In the genomic region with DNA sequence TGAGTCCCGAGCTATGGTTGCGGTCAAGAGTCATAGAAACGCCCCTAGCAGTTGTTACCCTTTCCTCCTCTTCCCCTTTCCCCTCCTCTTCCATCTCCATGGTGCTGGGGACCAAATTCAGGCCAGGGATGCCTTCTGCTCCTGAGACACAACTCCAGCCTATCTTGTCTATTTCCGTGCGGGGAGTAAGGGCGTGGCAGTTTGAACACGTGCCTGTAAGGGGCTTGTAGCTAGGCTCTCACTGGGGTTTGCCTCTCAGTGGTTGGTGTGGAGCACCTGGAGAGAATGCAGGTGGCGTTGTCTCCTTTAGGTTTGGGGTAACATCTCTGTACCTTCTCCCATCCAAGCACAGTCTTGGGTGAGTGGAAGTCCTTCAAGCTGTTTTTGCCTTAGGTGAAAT, we compare ENCODE assay signal across 22 mouse cellular contexts. TPM values are rescaled to one million over a fixed set of nuclear protein-coding genes. Genes with fewer than 3 reads are reported as not detected.
A peak's percentile ranks its signal among the peaks of the same experiment; 100 is the strongest.
DNase-seq lines count a peak whose midpoint lies in the region; ATAC-seq and TF ChIP-seq lines count a peak whose summit lies in the region.
"Had no signal": no experiment of that assay in that cellular context is flagged by ENCODE, and none has a peak within 500 bp of the region (broad histone marks: within the 10 kb centered on the region; RNA-seq: fewer than 3 reads in every experiment).

No protein-coding gene starts in this region.

- TF ChIP-seq EP300 in MEL (IDR thresholded peaks at IDR 0.05; ENCODE audit: low read depth in 1 of 2, low read length in 2 of 2): no peak

- TF ChIP-seq CTCF in MEL (IDR thresholded peaks at IDR 0.05 in 2 of 3, conservative IDR thresholded peaks at IDR 0.05 in 1 of 3; ENCODE audit: control insufficient read depth in 1 of 3, insufficient read depth in 1 of 3, low read depth in 2 of 3, low read length in 3 of 3, poor library complexity in 1 of 3, severe bottlenecking in 1 of 3): no peak

- peaks cover 5% of the 10 kb centered on the region for H3K9me3 ChIP-seq in heart, embryonic 12.5 days (replicated peaks)
- H3K9me3 ChIP-seq in midbrain, embryonic 10.5 days (replicated peaks): no peaks in the 10 kb centered on the region
- no peaks in the 10 kb centered on the region for H3K9me3 ChIP-seq in midbrain, embryonic 16.5 days (replicated peaks; ENCODE audit: control insufficient read depth, low read length, poor library complexity, severe bottlenecking)
- H3K9me3 ChIP-seq in MEL (replicated peaks; ENCODE audit: insufficient read depth, low read length): no peaks in the 10 kb centered on the region
- H3K9me3 ChIP-seq: kidney, embryonic 15.5 days; limb, embryonic 12.5 days had no signal

- H3K27me3 ChIP-seq in heart, embryonic 12.5 days (replicated peaks): peaks cover 80% of the 10 kb centered on the region
- peaks cover 97% of the 10 kb centered on the region for H3K27me3 ChIP-seq in midbrain, embryonic 10.5 days (ENCODE audit: low read depth, poor library complexity, severe bottlenecking)
- peaks cover 71% of the 10 kb centered on the region for H3K27me3 ChIP-seq in midbrain, embryonic 16.5 days (ENCODE audit: control insufficient read depth, insufficient read depth, low read depth, low read length)
- no peaks in the 10 kb centered on the region for H3K27me3 ChIP-seq in MEL (ENCODE audit: control insufficient read depth in 1 of 2, insufficient read depth in 2 of 2, low read length in 2 of 2)

- H3K4me1 ChIP-seq in heart, embryonic 12.5 days (replicated peaks): peaks cover 51% of the 10 kb centered on the region
- H3K4me1 ChIP-seq in midbrain, embryonic 10.5 days: peaks cover 34% of the 10 kb centered on the region
- peaks cover 16% of the 10 kb centered on the region for H3K4me1 ChIP-seq in midbrain, embryonic 16.5 days (ENCODE audit: control insufficient read depth, insufficient read depth, low read length)
- peaks cover 0 to 10% of the 10 kb centered on the region in 2 experiments; a peak in 1 of 4 replicates for H3K4me1 ChIP-seq in MEL (ENCODE audit: control insufficient read depth in 1 of 2, insufficient read depth in 2 of 2, low read length in 2 of 2)

- H3K4me2 ChIP-seq in heart, embryonic 12.5 days: peak overlapping the region; percentile 71; the same call in 1 of the 2 replicates
- no peak overlapping the region for H3K4me2 ChIP-seq in midbrain, embryonic 16.5 days (ENCODE audit: low read length)

- H3K27ac ChIP-seq in heart, embryonic 12.5 days (ENCODE audit: poor library complexity, severe bottlenecking): no peak overlapping the region
- H3K27ac ChIP-seq in midbrain, embryonic 10.5 days (replicated peaks): no peak overlapping the region
- no peak overlapping the region for H3K27ac ChIP-seq in midbrain, embryonic 16.5 days (ENCODE audit: low read length)
- H3K27ac ChIP-seq in MEL (ENCODE audit: control insufficient read depth, low read depth, low read length): no peak overlapping the region
- H3K27ac ChIP-seq: kidney, embryonic 15.5 days; left cerebral cortex, adult 2 months; limb, embryonic 12.5 days had no signal

- no peak overlapping the region for H3K9ac ChIP-seq in heart, embryonic 12.5 days
- H3K9ac ChIP-seq in midbrain, embryonic 16.5 days (ENCODE audit: low read depth, low read length): no peak overlapping the region
- no peak overlapping the region for H3K9ac ChIP-seq in MEL (ENCODE audit: control insufficient read depth, low read depth, low read length, poor library complexity, severe bottlenecking)
- H3K9ac ChIP-seq: liver, postnatal 0 days had no signal

- no peak overlapping the region for H3K4me3 ChIP-seq in heart, embryonic 12.5 days
- peak overlapping the region; percentile 45 for H3K4me3 ChIP-seq in midbrain, embryonic 10.5 days
- H3K4me3 ChIP-seq in midbrain, embryonic 16.5 days (ENCODE audit: low read depth, low read length): no peak overlapping the region
- no peak overlapping the region for H3K4me3 ChIP-seq in MEL (ENCODE audit: control insufficient read depth in 1 of 2, insufficient read depth in 1 of 2, low read depth in 2 of 2, low read length in 2 of 2)

- H3K36me3 ChIP-seq in heart, embryonic 12.5 days: no peaks in the 10 kb centered on the region
- H3K36me3 ChIP-seq in midbrain, embryonic 10.5 days: no peaks in the 10 kb centered on the region
- H3K36me3 ChIP-seq in midbrain, embryonic 16.5 days (ENCODE audit: control insufficient read depth, insufficient read depth, low read length): no peaks in the 10 kb centered on the region
- H3K36me3 ChIP-seq in MEL (ENCODE audit: control insufficient read depth in 1 of 2, insufficient read depth in 2 of 2, low read length in 2 of 2): 0 out of 4 replicates have a peak, but pooled peaks cover 0 to 2% of the 10 kb centered on the region in 2 experiments
- H3K36me3 ChIP-seq: kidney, embryonic 15.5 days; limb, embryonic 12.5 days had no signal

- TF ChIP-seq POLR2A in MEL (IDR thresholded peaks at IDR 0.05; ENCODE audit: control insufficient read depth in 1 of 2, insufficient read depth in 1 of 2, low read depth in 1 of 2, low read length in 2 of 2, poor library complexity in 1 of 2): no peak

- WGBS in heart, embryonic 12.5 days: 9% methylated on average over 8 of the region's 8 CpGs
- WGBS in midbrain, embryonic 10.5 days: 7% methylated on average over 8 of the region's 8 CpGs
- 3% methylated on average over 8 of the region's 8 CpGs for WGBS in midbrain, embryonic 16.5 days

- no peak for DNase-seq in heart, postnatal 14 days
- DNase-seq in midbrain, embryonic 10.5 days (ENCODE audit: low spot score): no peak
- DNase-seq in MEL (ENCODE audit: low read depth, low spot score): peak; percentile 37
- DNase-seq in induced T-regulatory cell, adult 2 months (ENCODE audit: low read depth): peak; percentile 34
- DNase-seq in frontal cortex, postnatal 10 days (ENCODE audit: low spot score in 2 of 2): no peak
- DNase-seq in layer of hippocampus, adult 9-10 months (ENCODE audit: low spot score): no peak
- DNase-seq: adrenal gland, postnatal 10 days; cerebellum, adult 18-20 months; liver, postnatal 0 days; lung, postnatal 36 days; thymus, postnatal 25 days had no signal

- intact Hi-C loops in heart, postnatal 14 days (cut with DNase I): no loop called here

- H3K79me2 ChIP-seq in MEL (ENCODE audit: control insufficient read depth, insufficient read depth, low read length, poor library complexity): no peaks in the 10 kb centered on the region

- no peak for TF ChIP-seq RAD21 in MEL (IDR thresholded peaks at IDR 0.05; ENCODE audit: low read depth, low read length)

- no peak for ATAC-seq in heart, embryonic 12.5 days (ENCODE audit: insufficient number of reproducible peaks, low FRiP score)
- no peak for ATAC-seq in midbrain, embryonic 16.5 days
- ATAC-seq: forebrain, embryonic 16.5 days; liver, postnatal 0 days had no signal

TF ChIP-seq in MEL, 35 proteins besides CTCF, POLR2A, EP300 and RAD21 (continues in another document):
- TF ChIP-seq ZC3H11A (IDR thresholded peaks at IDR 0.05; ENCODE audit: low read depth, low read length): no peak
- TF ChIP-seq USF1 (IDR thresholded peaks at IDR 0.05; ENCODE audit: low read depth, low read length): peak; percentile 72; the same call in 1 of the 2 replicates
- TF ChIP-seq GATA1 (IDR thresholded peaks at IDR 0.05; ENCODE audit: low read depth, low read length): no peak

RNA-seq across cellular contexts. Expression of a gene that starts 2.6 kb away (rescaled TPM):
- polyA plus RNA-seq in heart, embryonic 12.5 days (2016; fragmentation: Nextera tagmentation; extraction: Ambion mirVana): 0.54 and 0.96 TPM in 2 replicates
- total RNA-seq in heart, postnatal 14 days (2021): 1 to 10 TPM in 1 of 2 experiments, under 1 TPM in 1; 0.88 to 1.2 TPM
- polyA plus RNA-seq in midbrain, embryonic 10.5 days (2016; fragmentation: Nextera tagmentation; extraction: Ambion mirVana): not detected in 2 replicates
- polyA plus RNA-seq in midbrain, embryonic 16.5 days (2015; fragmentation: Nextera tagmentation; extraction: Ambion mirVana): 76.0 and 77.8 TPM in 2 replicates
- not detected in 2 replicates for total RNA-seq in MEL (2012; rRNA removed)
- not detected for polyA plus RNA-seq in MEL (2012; ENCODE audit: insufficient read depth in 1 of 2, insufficient read length in 2 of 2, low read depth in 1 of 2, low replicate concordance in 2 of 2, missing spikeins in 1 of 2)
- total RNA-seq: adrenal gland, postnatal 10 days; ES-E14; gastrocnemius, adult 8-10 months had no signal
- polyA plus RNA-seq: kidney, embryonic 15.5 days; limb, embryonic 12.5 days; liver, postnatal 0 days; stomach, embryonic 14.5 days had no signal

RNA-seq across cellular contexts. Expression of a gene that starts 3.8 kb away (rescaled TPM):
- polyA plus RNA-seq in heart, embryonic 12.5 days (2016; fragmentation: Nextera tagmentation; extraction: Ambion mirVana): not detected in 2 replicates
- not detected for total RNA-seq in heart, postnatal 14 days (2021)
- polyA plus RNA-seq in midbrain, embryonic 10.5 days (2016; fragmentation: Nextera tagmentation; extraction: Ambion mirVana): not detected in 2 replicates
- polyA plus RNA-seq in midbrain, embryonic 16.5 days (2015; fragmentation: Nextera tagmentation; extraction: Ambion mirVana): 0.93 and 15.3 TPM in 2 replicates
- total RNA-seq in MEL (2012; rRNA removed): not detected in 2 replicates
- under 1 TPM in 1 of 2 experiments, not detected in 1; 0.14 TPM for polyA plus RNA-seq in MEL (2012; ENCODE audit: insufficient read depth in 1 of 2, insufficient read length in 2 of 2, low read depth in 1 of 2, low replicate concordance in 2 of 2, missing spikeins in 1 of 2)
- total RNA-seq: adrenal gland, postnatal 10 days; gastrocnemius, adult 8-10 months; layer of hippocampus, adult 18-20 months had no signal
- polyA plus RNA-seq: kidney, embryonic 15.5 days; limb, embryonic 12.5 days; liver, postnatal 0 days; neural tube, embryonic 14.5 days; stomach, embryonic 14.5 days had no signal

RNA-seq across cellular contexts. Expression of a gene that starts 16.2 kb away (rescaled TPM):
- polyA plus RNA-seq in heart, embryonic 12.5 days (2016; fragmentation: Nextera tagmentation; extraction: Ambion mirVana): 66.9 and 67.2 TPM in 2 replicates
- 10 to 100 TPM; 64.9 to 76.1 TPM for total RNA-seq in heart, postnatal 14 days (2021)
- 84.8 and 89.0 TPM in 2 replicates for polyA plus RNA-seq in midbrain, embryonic 10.5 days (2016; fragmentation: Nextera tagmentation; extraction: Ambion mirVana)
- 99.4 and 109 TPM in 2 replicates for polyA plus RNA-seq in midbrain, embryonic 16.5 days (2015; fragmentation: Nextera tagmentation; extraction: Ambion mirVana)
- total RNA-seq in MEL (2012; rRNA removed): 108 and 121 TPM in 2 replicates
- 100 to 1,000 TPM in 1 of 2 experiments, not detected in 1; 154 TPM for polyA plus RNA-seq in MEL (2012; ENCODE audit: insufficient read depth in 1 of 2, insufficient read length in 2 of 2, low read depth in 1 of 2, low replicate concordance in 2 of 2, missing spikeins in 1 of 2)

RNA-seq across cellular contexts. Expression of a gene that starts 50.0 kb away (rescaled TPM):
- polyA plus RNA-seq in heart, embryonic 12.5 days (2016; fragmentation: Nextera tagmentation; extraction: Ambion mirVana): 15.6 and 16.1 TPM in 2 replicates
- 1 to 10 TPM; 7.3 to 9.3 TPM for total RNA-seq in heart, postnatal 14 days (2021)
- 21.7 and 22.4 TPM in 2 replicates for polyA plus RNA-seq in midbrain, embryonic 10.5 days (2016; fragmentation: Nextera tagmentation; extraction: Ambion mirVana)
- 10.2 and 11.4 TPM in 2 replicates for polyA plus RNA-seq in midbrain, embryonic 16.5 days (2015; fragmentation: Nextera tagmentation; extraction: Ambion mirVana)
- 13.6 and 15.3 TPM in 2 replicates for total RNA-seq in MEL (2012; rRNA removed)
- 10 to 100 TPM in 1 of 2 experiments, not detected in 1; 11.7 TPM for polyA plus RNA-seq in MEL (2012; ENCODE audit: insufficient read depth in 1 of 2, insufficient read length in 2 of 2, low read depth in 1 of 2, low replicate concordance in 2 of 2, missing spikeins in 1 of 2)

RNA-seq across cellular contexts. Expression of a gene that starts 50.0 kb away (rescaled TPM):
- 8.8 TPM in 2 replicates for polyA plus RNA-seq in heart, embryonic 12.5 days (2016; fragmentation: Nextera tagmentation; extraction: Ambion mirVana)
- 1 to 10 TPM; 4.2 to 4.5 TPM for total RNA-seq in heart, postnatal 14 days (2021)
- polyA plus RNA-seq in midbrain, embryonic 10.5 days (2016; fragmentation: Nextera tagmentation; extraction: Ambion mirVana): 20.3 and 21.5 TPM in 2 replicates
- polyA plus RNA-seq in midbrain, embryonic 16.5 days (2015; fragmentation: Nextera tagmentation; extraction: Ambion mirVana): 8.4 and 8.9 TPM in 2 replicates
- 5.1 and 5.4 TPM in 2 replicates for total RNA-seq in MEL (2012; rRNA removed)
- polyA plus RNA-seq in MEL (2012; ENCODE audit: insufficient read depth in 1 of 2, insufficient read length in 2 of 2, low read depth in 1 of 2, low replicate concordance in 2 of 2, missing spikeins in 1 of 2): 10 to 100 TPM in 1 of 2 experiments, not detected in 1; 11.2 TPM

Comparison
In these comparisons a context has a peak if more than half of its experiments do, and no peak if none do; other contexts are left out.
1. RNA of a gene that starts 2.6 kb away (polyA plus RNA-seq): 76.0 to 77.8 TPM in midbrain, embryonic 16.5 days; 0.54 to 0.96 TPM in heart, embryonic 12.5 days, not detected in midbrain, embryonic 10.5 days and not detected in MEL; every median in the first group is over 10 times any median in the second.
2. DNase-seq: peak in MEL (single experiment) and induced T-regulatory cell, adult 2 months (single experiment); none in heart, postnatal 14 days (0 of 2), midbrain, embryonic 10.5 days (single experiment), frontal cortex, postnatal 10 days (0 of 2) and layer of hippocampus, adult 9-10 months (single experiment).